Mouse (Mus musculus) megakaryocyte progenitor cell, adult 5-6 weeks (primary cell): Measurements from ENCODE around the gene Elk4. TPM values are rescaled to one million over a fixed set of nuclear protein-coding genes. Genes with fewer than 3 reads are reported as not detected.

ENCODE experiments used
- ATAC-seq: replicated peaks from 2 replicates; pipeline ENCODE4 v1.8.0; 2016; ENCODE audit warnings: mild to moderate bottlenecking, moderate TSS enrichment, inconsistent platforms; ENCODE audit not compliant: poor library complexity
- total RNA-seq, 2 experiments: library from RNA; stranded (forward) in 1 of 2; stranded (reverse) in 1 of 2; fragments of 157-497, 149-512 nt in 1 of 2; fragments of 200-1000 nt in 1 of 2; gene quantifications; 2 replicates each; pipeline versions ENCODE4 v1.2.3 to v1.2.4; 2015 to 2017

The Elk4 gene
- total RNA-seq, 2 experiments from 2014 or later = 44.3 to 87.7 TPM

GRCm38 (mm10) chr1:131983806-131984205, 23.6 kb upstream of the Elk4 start:
- no peak for ATAC-seq

GRCm38 (mm10) chr1:131987432-131987831, 20.0 kb upstream of the Elk4 start:
- ATAC-seq = no peak

GRCm38 (mm10) chr1:131989476-131989875, 17.9 kb upstream of the Elk4 start:
- ATAC-seq = no peak

GRCm38 (mm10) chr1:131990083-131990760, 17.2 kb upstream of the Elk4 start:
- ATAC-seq = no peak

- 0 out of 2 replicates have a peak, but pooled peaks have one; percentile 19 for ATAC-seq
These were observed 14.8 kb upstream of the Elk4 start for GRCm38 (mm10) chr1:131992561-131993001.

- ATAC-seq = 0 out of 2 replicates have a peak, but pooled peaks have one; percentile 45
These were observed 14.0 kb upstream of the Elk4 start for GRCm38 (mm10) chr1:131993169-131994040.

GRCm38 (mm10) chr1:131995062-131995461, 12.3 kb upstream of the Elk4 start:
- peak; percentile 88 for ATAC-seq

- peak; percentile 26 for ATAC-seq
These were observed 6.9 kb upstream of the Elk4 start for GRCm38 (mm10) chr1:132000506-132000905.

- ATAC-seq = peak; percentile 81
These were observed 5.5 kb upstream of the Elk4 start for GRCm38 (mm10) chr1:132001880-132002330.

- ATAC-seq = no peak
These were observed 4.3 kb upstream of the Elk4 start for GRCm38 (mm10) chr1:132003111-132003510.

- ATAC-seq = no peak
These were observed 3.6 kb upstream of the Elk4 start for GRCm38 (mm10) chr1:132003817-132004216.

GRCm38 (mm10) chr1:132004574-132005180, 2.7 kb upstream of the Elk4 start:
- ATAC-seq = no peak

- no peak for ATAC-seq
These were observed 1.9 kb upstream of the Elk4 start for GRCm38 (mm10) chr1:132005466-132005865.

GRCm38 (mm10) chr1:132006046-132006445, 1.4 kb upstream of the Elk4 start:
- no peak for ATAC-seq

GRCm38 (mm10) chr1:132006721-132007120, 686 bp upstream of the Elk4 start:
- ATAC-seq = no peak

- peak; percentile 69 for ATAC-seq
These were observed 721 bp downstream of the Elk4 start for GRCm38 (mm10) chr1:132007828-132008827.

GRCm38 (mm10) chr1:132008881-132009644, 1.7 kb downstream of the Elk4 start:
- ATAC-seq = no peak

- ATAC-seq = peak; percentile 13; the same call in 1 of the 2 replicates
These were observed 3.5 kb downstream of the Elk4 start for GRCm38 (mm10) chr1:132010632-132011501.
